Mouse (Mus musculus): Measurements from ENCODE around the gene Grm2.

GRCm38 (mm10) chr9:106659935-106660334 lies 4.1 kb upstream of the Grm2 start:
- no peak for TF ChIP-seq CTCF (IDR thresholded peaks at IDR 0.05; ENCODE audit: low read depth, low read length)
- TF ChIP-seq POLR2A (IDR thresholded peaks at IDR 0.05; ENCODE audit: borderline replicate concordance, low read depth, low read length): no peak
